ENCODE assay signal across 11 mouse cellular contexts in genomic region chr9:41585012-41585411, GRCm38 (mm10).
DNase-seq lines count a peak whose midpoint lies in the region; ATAC-seq and TF ChIP-seq lines count a peak whose summit lies in the region.
"Had no signal": no experiment of that assay in that cellular context is flagged by ENCODE, and none has a peak within 500 bp of the region (broad histone marks: within the 10 kb centered on the region; RNA-seq: fewer than 3 reads in every experiment).

No protein-coding gene starts in this region.

- no peak for DNase-seq in kidney, postnatal 4 days
- no peak for DNase-seq in cerebellum, postnatal 25 days
- DNase-seq: adrenal gland, postnatal 25 days; embryo, embryonic 11 days; heart, adult 18-20 months had no signal

- H3K4me3 ChIP-seq in kidney, embryonic 16.5 days (ENCODE audit: low read length): peak overlapping the region; percentile 30
- peak overlapping the region; percentile 72 for H3K4me3 ChIP-seq in embryonic facial prominence, embryonic 13.5 days
- peak overlapping the region; percentile 77 for H3K4me3 ChIP-seq in hindbrain, embryonic 15.5 days
- peak overlapping the region; percentile 96 for H3K4me3 ChIP-seq in myocyte

- H3ac ChIP-seq in myocyte (ENCODE audit: control insufficient read depth, insufficient read length): no peak overlapping the region

- no peaks in the 10 kb centered on the region for H3K27me3 ChIP-seq in kidney, embryonic 16.5 days (ENCODE audit: insufficient read depth, low read length)
- no peaks in the 10 kb centered on the region for H3K27me3 ChIP-seq in embryonic facial prominence, embryonic 13.5 days
- H3K27me3 ChIP-seq in hindbrain, embryonic 15.5 days: no peaks in the 10 kb centered on the region
- no peaks in the 10 kb centered on the region for H3K27me3 ChIP-seq in myocyte (ENCODE audit: control insufficient read depth, insufficient read depth, insufficient read length)

- H3K4me1 ChIP-seq in kidney, embryonic 16.5 days (ENCODE audit: insufficient read depth, low read length): peaks cover 14% of the 10 kb centered on the region; the same call in 1 of the 2 replicates
- peaks cover 37% of the 10 kb centered on the region for H3K4me1 ChIP-seq in embryonic facial prominence, embryonic 13.5 days
- H3K4me1 ChIP-seq in hindbrain, embryonic 15.5 days (replicated peaks): peaks cover 34% of the 10 kb centered on the region

- no peaks in the 10 kb centered on the region for H3K9me3 ChIP-seq in kidney, embryonic 16.5 days (ENCODE audit: low read length)
- no peaks in the 10 kb centered on the region for H3K9me3 ChIP-seq in embryonic facial prominence, embryonic 13.5 days
- H3K9me3 ChIP-seq in hindbrain, embryonic 15.5 days: no peaks in the 10 kb centered on the region

- peak overlapping the region; percentile 43 for H3K4me2 ChIP-seq in kidney, embryonic 16.5 days (replicated peaks; ENCODE audit: low read depth, low read length)
- peak overlapping the region; percentile 75 for H3K4me2 ChIP-seq in embryonic facial prominence, embryonic 13.5 days
- H3K4me2 ChIP-seq in hindbrain, embryonic 15.5 days: peak overlapping the region; percentile 86
- H3K4me2 ChIP-seq in myocyte (ENCODE audit: low read depth): peak overlapping the region; percentile 85

- H3K36me3 ChIP-seq in kidney, embryonic 16.5 days (ENCODE audit: insufficient read depth, low read length): no peaks in the 10 kb centered on the region
- H3K36me3 ChIP-seq in embryonic facial prominence, embryonic 13.5 days: peaks cover 31% of the 10 kb centered on the region
- H3K36me3 ChIP-seq in hindbrain, embryonic 15.5 days: peaks cover 11% of the 10 kb centered on the region
- peaks cover 19% of the 10 kb centered on the region for H3K36me3 ChIP-seq in myocyte (ENCODE audit: control insufficient read depth, insufficient read depth)

- 52% methylated on average over 7 of the region's 7 CpGs for WGBS in kidney, embryonic 16.5 days
- 12% methylated on average over 7 of the region's 7 CpGs for WGBS in embryonic facial prominence, embryonic 13.5 days
- 8% methylated on average over 7 of the region's 7 CpGs for WGBS in hindbrain, embryonic 15.5 days

- no peak overlapping the region for H3K27ac ChIP-seq in kidney, embryonic 16.5 days (ENCODE audit: low read length)
- H3K27ac ChIP-seq in embryonic facial prominence, embryonic 13.5 days: peak overlapping the region; percentile 100
- peak overlapping the region; percentile 98 for H3K27ac ChIP-seq in hindbrain, embryonic 15.5 days (replicated peaks)

- 0 out of 2 replicates have a peak overlapping the region, but pooled peaks have one; percentile 44 for H3K9ac ChIP-seq in kidney, embryonic 16.5 days (replicated peaks; ENCODE audit: low read length)
- H3K9ac ChIP-seq in embryonic facial prominence, embryonic 13.5 days: peak overlapping the region; percentile 96
- H3K9ac ChIP-seq in hindbrain, embryonic 15.5 days: peak overlapping the region; percentile 91

- no peak for TF ChIP-seq POLR2A in myocyte (IDR thresholded peaks at IDR 0.05; ENCODE audit: insufficient read length, low read depth)

- ATAC-seq in kidney, embryonic 16.5 days (ENCODE audit: low FRiP score, low TSS enrichment): no peak
- no peak for ATAC-seq in embryonic facial prominence, embryonic 13.5 days (ENCODE audit: insufficient number of reproducible peaks, insufficient read depth, low FRiP score, low TSS enrichment, low read depth)
- ATAC-seq in hindbrain, embryonic 15.5 days (ENCODE audit: low FRiP score, low read depth): no peak
- ATAC-seq in megakaryocyte, adult 5-6 weeks (ENCODE audit: poor library complexity, severe bottlenecking): no peak
- ATAC-seq in erythroblast, adult 5-6 weeks (replicated peaks; ENCODE audit: low FRiP score, poor library complexity, severe bottlenecking): no peak

- H3K79me2 ChIP-seq in myocyte (ENCODE audit: control insufficient read depth, insufficient read depth): peaks cover 88% of the 10 kb centered on the region

TF ChIP-seq in myocyte, 11 proteins besides CTCF, POLR2A, EP300 and RAD21:
- TF ChIP-seq CEBPB (IDR thresholded peaks at IDR 0.05; ENCODE audit: insufficient read depth, poor library complexity, severe bottlenecking) (no peak), E2F4 (IDR thresholded peaks at IDR 0.05; ENCODE audit: insufficient read depth) (no peak), MYOD1 (IDR thresholded peaks at IDR 0.05; ENCODE audit: control insufficient read depth in 1 of 3, insufficient read length in 2 of 3, low read depth in 2 of 3) (no peak), TCF12 (IDR thresholded peaks at IDR 0.05; ENCODE audit: insufficient read depth, poor library complexity, severe bottlenecking) (no peak), TCF3 (IDR thresholded peaks at IDR 0.05; ENCODE audit: insufficient read length, low read depth) (no peak), REST (IDR thresholded peaks at IDR 0.05; ENCODE audit: insufficient read depth, insufficient read length) (no peak), USF1 (IDR thresholded peaks at IDR 0.05; ENCODE audit: low read depth) (no peak), POLR2AphosphoS2 (IDR thresholded peaks at IDR 0.05; ENCODE audit: insufficient read length, low read depth) (no peak)

Comparison
In these comparisons a context has a peak if more than half of its experiments do, and no peak if none do; other contexts are left out.
1. H3K4me3 ChIP-seq: peak in every context shown above with its lines; median percentile 96 in myocyte; 77 in hindbrain, embryonic 15.5 days; 72 in embryonic facial prominence, embryonic 13.5 days; 30 in kidney, embryonic 16.5 days.
2. H3K9ac ChIP-seq: peak in every context shown above with its lines; median percentile 96 in embryonic facial prominence, embryonic 13.5 days; 91 in hindbrain, embryonic 15.5 days; 44 in kidney, embryonic 16.5 days.